Mouse (Mus musculus): Measurements from ENCODE around the gene Camsap3.
A peak's percentile ranks its signal among the peaks of the same experiment; 100 is the strongest.

The Camsap3 gene

DNA sequence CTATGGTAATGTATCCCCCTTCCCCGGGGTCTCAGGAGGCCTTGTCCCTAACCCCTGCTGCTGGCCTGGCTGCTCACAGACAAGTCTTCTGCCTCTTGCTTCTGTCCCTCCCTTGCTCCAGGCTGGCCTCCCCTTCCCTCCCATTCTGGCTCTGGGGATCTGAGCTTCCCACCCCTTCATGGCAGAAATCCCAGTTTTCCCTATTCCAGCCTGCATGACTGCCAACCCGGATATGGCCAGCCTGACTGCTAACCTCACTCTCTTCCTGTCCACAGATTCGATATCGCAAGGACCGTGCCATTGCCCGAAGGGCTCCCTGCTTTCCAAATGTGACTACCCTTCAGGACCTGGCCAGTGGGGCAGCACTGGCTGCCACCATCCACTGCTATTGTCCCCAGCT is 13.3 kb downstream of the Camsap3 start:
- no peak for DNase-seq (ENCODE audit: extremely low spot score, low spot score)

DNA sequence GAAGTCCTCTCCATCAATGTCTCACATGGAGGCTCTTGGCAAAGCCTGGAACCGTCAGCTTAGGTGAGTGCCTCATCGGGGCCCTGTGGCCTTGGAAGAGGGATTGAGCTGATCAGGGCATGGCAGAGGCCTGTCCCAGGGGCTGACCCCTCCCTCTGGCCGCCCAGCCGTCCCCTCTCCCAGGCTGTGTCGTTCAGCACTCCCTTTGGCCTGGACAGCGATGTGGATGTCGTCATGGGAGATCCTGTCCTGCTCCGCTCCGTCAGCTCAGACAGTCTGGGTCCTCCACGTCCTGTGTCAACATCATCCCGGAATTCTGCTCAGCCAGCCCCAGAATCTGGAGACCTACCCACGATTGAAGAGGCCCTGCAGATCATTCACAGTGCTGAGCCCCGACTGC is 16.3 kb downstream of the Camsap3 start:
- no peak for DNase-seq (ENCODE audit: extremely low spot score, low spot score)

DNA sequence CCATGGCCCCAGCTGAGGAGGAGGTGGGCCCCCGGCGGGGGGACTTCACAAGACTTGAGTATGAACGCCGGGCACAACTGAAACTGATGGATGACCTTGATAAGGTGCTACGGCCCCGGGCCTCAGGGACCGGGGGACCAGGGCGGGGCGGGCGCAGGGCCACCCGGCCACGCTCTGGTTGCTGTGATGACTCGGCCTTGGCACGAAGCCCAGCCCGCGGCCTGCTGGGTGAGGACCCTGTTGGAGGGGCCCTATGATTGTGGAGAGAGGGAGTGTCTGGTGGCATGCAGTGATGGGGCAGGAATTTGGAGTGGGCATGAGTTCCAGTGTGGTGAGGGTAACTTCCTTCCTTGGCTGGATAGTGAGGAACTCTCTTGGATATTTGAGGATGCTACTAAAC is 19.5 kb downstream of the Camsap3 start:
- DNase-seq (ENCODE audit: extremely low spot score, low spot score), result no peak

DNA sequence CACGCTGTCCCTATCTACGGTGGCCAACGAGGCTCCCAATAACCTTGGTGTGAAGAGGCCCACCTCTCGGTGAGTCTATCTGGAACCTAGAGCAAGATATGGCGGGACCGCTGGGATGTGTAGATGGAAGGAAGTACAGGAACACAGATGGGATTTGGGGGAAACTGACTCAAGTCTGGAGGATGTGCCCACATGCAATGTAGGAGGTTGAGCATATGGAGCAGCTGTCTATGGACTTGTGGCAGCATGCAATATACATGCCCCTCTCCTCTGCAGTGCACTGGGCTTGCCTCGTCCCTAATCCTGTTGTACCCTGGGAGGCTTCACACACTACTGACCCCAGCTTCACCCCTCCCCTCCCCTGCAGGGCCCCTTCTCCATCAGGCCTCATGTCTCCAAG is 20.7 kb downstream of the Camsap3 start:
- DNase-seq (ENCODE audit: extremely low spot score, low spot score), result no peak

DNA sequence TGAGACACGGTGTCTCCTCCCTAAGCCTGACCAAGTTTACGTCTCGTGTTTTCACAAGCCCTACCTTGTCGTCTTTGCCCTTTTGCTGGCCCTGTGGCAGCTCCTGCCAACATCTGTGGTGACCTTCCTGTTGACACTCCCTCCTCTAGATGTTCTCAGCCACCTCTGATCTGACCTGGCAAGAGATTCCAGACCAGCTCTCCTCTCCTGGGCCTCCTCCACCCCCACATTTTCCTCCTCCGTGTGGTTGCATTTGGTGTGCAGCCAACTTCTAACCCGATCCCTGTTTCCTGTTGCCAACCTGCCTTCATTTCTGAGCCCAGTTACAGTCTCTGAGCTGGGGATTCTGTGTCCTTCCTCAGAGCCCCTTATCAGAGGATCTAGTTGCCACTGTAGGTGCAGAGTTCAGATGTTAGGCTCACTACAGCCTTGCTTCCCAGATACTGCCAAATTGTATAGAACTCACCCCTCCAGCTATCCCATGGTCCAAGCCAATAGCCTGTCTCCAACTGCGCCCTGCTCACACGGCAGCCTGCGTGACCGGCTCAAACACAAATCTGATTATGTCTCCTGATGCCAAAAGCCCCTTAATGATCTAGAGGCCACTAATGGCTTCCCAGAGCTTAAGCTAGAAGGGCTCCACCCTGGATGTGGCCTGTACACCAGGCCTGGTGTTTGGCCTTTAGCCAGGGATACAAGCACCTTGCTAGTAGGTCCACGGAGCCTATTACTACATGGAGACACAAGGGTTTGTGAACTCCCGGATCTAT is 22.1 kb downstream of the Camsap3 start:
- DNase-seq (ENCODE audit: extremely low spot score, low spot score), result no peak

DNA sequence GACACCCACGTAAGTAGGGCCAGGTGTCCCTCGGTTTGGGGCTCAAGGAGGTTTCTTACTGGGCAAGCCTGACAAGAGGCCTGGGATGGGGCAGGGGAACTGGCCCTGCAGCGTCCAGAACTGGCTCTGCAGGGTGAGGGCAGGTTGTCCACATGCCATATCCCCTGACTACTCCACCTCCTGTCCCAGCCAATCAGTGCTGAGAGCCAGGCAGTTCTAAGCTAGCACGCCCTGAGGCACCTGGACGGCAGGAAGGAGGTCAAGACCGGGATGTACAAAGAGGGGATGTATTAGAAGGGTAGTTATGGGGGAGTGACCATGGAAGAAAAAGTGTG is 22.7 kb downstream of the Camsap3 start:
- no peak for DNase-seq (ENCODE audit: extremely low spot score, low spot score)

DNA sequence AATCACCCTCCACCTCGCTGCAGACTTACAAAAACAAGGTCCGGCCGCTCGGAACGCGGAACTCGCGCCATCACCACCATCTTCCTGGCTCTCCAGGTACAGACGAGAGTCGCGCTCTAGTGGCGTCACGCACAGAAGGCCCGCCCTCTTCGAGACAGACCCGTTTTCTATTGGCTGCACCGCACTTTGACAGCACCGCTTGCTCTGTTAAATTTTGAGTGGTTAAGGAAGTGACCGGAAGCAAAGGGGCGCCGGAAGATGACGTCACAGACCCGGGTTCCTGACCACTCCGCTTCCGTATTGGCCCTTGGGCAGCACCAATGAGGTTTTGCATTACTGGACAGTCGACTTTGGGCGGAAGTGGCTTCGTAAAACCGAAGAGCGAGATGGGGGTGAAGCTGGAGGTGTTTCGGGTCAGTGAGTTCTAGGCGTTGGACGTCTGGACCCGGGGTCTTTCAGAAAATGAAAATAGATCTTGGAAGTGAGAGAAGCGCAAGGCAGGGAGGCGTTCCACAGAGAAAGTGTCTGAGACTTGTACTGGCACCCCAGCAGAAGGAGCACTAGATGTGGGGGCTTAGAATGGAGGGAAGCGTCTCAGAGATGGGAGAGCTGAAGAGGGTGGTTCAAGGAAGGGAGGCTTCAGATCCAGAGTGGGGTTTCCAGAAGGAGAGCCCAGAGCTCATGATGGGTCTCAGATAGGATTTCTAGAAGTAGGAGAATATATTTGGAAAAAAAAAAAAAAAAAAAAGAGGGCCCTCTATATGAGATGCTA is 34.3 kb downstream of the Camsap3 start, which contains the start of the genes Xab2 and Pet100:
TSS of gene Xab2 (minus strand) at position 118 of the 772 bp plus-strand sequence.
TSS of gene Pet100 (plus strand) at position 350 of the 772 bp plus-strand sequence.
- DNase-seq (ENCODE audit: extremely low spot score, low spot score), result peak; percentile 100

DNA sequence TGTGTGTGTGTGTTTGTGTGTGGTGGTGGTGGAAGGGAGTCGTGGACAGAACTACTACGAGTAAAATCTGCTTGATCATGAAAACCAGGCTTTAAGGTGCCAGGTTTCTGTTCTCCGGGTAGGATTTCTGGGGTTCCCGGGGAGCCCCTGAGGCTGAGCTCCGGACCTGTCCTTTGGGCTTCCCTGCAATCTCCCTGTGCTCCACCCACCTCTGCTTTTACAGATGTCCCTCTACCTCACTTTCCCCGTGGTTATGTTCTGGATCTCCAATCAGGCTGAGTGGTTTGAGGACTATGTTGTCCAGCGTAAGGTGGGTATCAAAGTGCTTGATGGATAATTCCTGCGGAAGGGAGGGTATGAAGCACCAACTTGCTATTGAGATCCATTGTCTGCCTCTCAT is 35.0 kb downstream of the Camsap3 start:
- no peak for DNase-seq (ENCODE audit: extremely low spot score, low spot score)

DNA sequence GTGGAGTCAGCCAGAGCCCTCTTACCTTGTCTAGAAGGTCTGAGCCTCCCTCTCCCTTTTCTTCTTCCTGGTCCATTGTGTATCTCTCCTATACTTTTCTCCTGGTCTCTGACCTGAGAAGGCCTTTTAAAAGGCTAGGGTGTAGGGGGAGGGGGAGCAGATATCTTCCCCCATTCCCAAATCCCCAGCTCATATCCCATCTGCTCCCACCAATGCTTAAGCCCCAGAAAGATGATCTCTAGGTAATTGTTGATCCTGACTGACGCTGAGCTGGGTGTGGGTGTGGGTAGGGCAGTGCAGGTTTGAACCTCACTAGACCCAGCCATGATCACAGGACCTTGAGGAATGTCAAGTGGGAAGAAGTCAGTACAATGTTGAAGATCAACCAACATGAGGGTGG is 38.4 kb downstream of the Camsap3 start, which contains the start of gene Pcp2:
TSS of gene Pcp2 (minus strand) at position 101 of the 400 bp plus-strand sequence.
- DNase-seq (ENCODE audit: extremely low spot score, low spot score), result no peak

DNA sequence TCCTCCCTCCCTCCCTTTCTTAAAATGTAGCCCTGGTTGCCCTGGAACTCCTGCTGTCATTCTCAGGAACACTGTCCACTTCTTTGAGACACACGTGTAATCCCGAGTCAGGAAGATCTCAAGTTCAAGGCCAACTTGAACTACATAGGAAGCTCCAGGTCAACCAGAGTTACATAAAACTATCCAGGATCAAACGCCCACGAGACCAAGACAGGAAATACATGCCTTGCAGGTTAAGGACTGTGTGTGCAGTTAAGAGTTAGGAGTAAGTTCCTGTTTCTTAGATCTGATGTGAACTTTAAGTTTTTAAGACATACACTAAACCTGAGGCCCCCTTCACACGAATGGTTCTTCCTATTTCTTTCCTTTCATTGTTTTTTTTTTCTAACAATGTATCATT is 39.9 kb downstream of the Camsap3 start:
- no peak for DNase-seq (ENCODE audit: extremely low spot score, low spot score)

DNA sequence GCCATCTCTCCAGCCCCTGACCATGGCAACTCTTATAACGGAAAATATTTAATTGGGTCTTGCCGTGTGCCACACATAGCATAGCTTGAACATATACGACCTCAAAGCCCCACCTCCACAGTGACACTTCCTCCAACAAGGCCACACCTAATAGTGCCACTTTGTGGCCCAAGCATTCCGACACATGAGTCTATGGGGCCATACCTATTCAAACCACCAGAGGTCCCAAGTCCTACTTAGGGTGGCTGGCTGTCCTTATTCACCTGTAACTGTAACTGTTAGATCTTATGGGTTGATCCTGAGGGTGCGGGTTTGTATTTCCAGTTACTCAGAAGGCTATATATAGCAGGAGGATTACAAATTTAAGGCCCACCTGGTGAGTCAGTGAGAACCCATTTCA is 40.9 kb downstream of the Camsap3 start:
- no peak for DNase-seq (ENCODE audit: extremely low spot score, low spot score)

DNA sequence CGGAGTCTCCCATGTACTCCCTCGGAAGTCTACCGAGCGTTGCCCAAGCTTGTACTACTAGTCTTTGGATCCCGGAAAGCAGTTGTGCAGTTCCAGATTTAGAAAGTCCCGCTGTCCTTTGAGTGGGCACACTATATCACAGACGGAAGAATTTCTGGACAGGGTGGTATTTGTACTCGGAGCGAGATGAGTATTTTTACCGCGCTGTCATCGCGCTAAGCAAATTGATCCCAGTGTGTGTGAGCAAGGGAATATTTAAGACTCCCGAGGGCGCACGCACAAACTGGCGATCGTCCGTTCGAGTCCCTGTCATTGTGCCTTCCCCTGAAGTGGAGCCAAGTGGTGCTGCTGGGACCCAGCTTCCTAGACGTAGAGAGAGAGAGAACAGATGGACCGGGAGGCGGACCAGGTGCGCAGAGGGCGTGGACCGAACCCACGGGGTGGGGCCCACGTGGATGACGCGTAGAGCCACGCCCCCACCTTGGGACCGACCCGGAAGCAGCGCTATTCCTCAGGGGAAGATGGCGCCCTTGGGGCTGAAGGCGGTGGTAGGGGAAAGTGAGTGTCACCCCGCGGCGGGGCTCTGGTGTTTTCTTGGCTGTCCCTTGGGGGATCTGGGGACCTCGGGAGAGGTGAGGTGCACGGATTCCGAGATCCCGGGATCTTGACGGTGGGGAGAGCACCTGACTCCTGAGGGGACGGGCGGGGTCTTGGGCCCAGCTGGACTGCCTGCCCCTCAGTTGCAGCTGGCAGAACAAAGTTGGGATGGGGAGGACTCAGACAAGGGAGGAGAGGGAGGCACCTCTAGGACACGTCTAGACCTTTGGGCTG is 43.8 kb downstream of the Camsap3 start, which contains the start of gene Stxbp2:
TSS of gene Stxbp2 (plus strand) at position 309 of the 831 bp plus-strand sequence.
- peak; percentile 45 for DNase-seq (ENCODE audit: extremely low spot score, low spot score)

DNA sequence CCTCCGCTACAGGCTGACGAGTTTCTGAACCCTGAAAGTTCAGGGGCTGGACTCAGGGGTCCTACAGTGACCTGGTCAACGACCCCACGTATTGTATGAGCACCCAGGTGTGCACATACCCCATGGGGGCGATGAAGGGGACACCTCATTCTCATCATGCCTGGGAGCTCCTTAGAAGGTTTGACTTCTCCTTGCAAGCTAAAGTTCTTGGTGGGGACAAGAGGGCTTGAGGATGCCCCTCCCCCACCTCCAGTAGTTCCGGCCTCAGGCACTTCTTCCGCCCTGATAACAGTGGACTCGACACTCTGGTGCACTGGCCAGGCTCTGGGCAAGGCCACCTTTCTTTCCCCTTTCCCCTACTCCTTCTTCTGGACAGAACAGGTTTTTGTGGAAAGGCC is 44.4 kb downstream of the Camsap3 start:
- DNase-seq (ENCODE audit: extremely low spot score, low spot score), result no peak

DNA sequence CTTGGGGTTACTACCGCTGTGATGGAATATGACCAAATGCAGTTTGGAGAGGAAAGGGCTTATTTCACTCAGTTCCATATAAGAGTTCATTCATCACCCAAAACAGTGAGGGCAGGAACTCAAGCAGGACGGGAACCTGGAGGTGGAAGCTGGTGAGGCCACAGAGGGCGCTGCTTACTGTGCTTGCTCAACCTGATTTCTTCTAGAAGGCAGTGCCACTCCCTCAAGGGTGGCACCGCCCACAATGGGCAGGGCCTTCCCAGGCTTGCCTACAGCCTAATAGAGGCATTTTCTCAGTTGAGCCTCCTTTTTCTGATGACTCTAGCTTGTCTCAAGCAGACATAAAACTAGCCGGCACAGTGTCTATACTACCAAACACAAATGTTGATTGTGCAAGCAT is 58.7 kb downstream of the Camsap3 start:
- no peak for DNase-seq (ENCODE audit: extremely low spot score, low spot score)

DNA sequence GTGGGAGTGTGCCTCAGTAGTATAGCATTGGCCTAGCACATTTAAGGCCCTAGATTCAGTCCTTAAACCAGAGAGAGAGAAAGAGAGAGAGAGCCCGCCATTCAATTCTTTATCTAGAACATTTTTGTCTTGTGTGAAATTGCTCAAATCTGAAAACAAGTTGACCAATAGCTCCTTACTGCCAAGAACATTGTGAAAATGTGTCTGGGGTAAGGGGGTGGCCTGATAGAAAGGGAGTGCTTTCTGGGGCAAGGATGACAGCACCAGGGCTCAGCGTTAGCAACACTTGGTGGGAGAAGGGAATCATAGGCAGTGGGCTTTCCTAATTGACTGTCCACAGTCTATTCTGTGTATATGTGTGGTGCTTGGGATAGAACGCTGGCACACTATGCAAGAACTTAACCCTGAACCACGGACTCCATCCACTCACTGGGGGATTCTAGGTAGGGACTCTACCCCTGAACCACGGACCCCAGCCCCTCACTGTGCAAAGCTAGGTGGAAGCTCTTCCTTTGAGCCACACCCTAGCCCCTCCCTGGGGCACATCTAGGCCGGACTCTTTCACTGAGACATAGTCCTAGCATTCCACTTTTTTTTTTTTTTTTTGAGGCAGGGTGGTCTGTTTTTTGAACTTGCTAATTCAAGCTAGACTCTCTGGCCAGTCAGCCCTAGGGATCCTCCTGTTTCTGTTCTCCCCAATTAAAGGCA is 59.9 kb downstream of the Camsap3 start:
- DNase-seq (ENCODE audit: extremely low spot score, low spot score), result no peak

DNA sequence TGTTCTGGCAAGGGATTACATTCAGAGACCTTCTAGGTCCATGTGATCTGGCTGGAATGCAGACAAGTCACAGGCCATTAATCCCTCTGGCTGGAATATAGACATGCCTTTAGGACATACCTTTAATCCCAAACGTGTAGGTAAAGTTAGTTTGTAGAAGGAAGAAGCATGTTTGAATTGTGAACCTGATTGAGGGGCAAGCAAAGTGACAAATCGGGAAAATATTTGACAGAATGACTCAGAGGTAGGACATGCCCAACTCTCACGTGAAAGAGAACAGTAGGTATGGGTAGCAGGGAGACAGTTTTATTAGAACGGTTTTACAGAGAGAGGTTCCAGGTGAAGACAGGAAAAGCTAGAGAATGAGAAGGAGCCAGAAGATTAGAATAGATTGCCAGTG is 60.5 kb downstream of the Camsap3 start:
- DNase-seq (ENCODE audit: extremely low spot score, low spot score), result no peak

DNA sequence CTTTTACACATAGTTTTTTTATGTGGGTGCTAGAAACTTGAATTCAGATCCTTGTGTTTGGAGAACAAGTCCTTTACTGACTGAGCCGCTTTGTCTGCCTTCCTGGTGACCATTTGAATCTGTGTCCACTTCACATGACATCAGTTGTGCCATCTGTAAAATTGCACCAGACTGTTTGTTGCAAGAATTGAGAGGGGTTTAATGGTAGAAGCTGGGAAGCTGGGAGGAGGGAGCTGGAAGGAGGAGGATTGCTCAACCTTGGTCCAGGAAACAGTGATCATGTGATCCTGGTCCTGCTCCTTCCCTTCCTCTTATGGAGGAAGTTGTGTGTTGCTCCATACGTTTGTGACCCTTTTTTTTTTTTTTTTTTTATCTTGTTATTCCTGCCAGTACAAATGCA is 61.2 kb downstream of the Camsap3 start:
- no peak for DNase-seq (ENCODE audit: extremely low spot score, low spot score)

DNA sequence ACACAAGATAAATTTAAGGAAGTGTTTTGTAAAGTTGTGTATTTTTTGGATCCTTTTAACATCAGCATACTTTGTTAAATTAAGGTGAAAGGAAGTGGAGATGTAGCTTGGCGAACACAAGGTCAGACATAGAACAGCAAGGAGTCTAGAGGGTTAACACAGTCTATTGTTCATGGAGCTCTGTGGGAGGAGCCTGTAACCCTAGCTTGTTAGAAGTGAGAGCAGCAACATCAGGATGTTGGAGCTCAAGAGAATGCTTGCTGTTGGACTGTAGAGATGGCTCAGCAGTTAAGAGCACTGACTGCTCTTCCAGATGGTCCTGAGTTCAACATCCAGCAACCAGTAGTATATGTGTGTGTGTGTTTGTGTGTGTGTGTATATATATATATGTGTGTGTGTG is 61.9 kb downstream of the Camsap3 start:
- no peak for DNase-seq (ENCODE audit: extremely low spot score, low spot score)

DNA sequence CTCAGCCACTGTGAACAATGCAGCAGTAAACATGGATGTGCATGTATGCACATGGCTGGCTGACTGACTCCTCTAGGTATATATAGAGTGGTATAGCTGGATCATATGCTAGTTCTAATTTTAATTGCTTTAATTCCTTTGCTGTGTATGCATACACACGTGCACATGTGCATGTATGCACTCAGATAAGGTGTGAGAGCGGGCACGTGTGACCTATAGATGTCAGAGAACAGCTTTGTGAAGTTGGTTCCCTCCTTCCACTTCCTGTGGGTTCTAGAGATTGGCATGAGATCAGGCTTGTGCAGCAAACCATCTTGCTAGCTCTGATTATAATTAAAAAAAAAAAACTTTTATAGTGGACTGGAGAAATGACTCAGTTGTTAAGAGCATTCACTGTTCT is 65.8 kb downstream of the Camsap3 start:
- DNase-seq (ENCODE audit: extremely low spot score, low spot score), result no peak

DNA sequence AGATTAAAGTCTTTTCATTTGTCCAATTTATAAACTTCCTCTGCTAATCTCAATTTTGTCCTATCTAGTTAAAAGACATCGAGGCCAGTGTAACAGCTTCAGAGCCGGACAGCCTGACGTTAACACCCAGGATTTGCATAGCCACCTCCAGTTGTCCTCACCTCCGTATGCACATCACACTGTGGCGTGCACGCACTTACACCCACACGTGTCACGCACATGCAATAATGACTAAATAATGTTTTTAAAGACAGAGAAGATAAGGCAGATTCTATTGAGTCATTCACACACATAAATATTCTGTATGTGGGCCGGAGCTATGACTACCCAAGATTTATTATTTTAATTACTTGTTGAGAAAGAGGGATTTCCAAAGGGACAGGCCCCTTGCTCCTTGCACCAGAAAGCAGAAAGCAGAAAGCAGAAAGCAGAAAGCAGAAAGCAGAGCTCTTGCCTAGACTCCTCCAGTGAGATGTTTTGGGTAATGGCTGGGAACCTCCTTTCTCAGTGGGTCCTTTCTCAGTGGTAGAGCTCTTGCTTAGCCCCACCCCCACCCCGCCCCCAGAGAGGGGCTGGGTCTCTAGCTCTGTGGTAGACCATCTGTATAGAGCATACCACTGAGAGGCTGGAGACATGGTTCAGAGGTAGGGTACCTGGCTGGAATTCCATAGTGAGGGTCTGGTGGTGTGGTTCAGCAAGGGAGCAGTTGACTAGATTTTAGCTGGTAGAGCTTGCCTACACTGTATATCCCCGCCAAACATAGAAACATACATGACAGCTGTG is 67.8 kb downstream of the Camsap3 start:
- no peak for DNase-seq (ENCODE audit: extremely low spot score, low spot score)
